Mouse (Mus musculus) stomach, embryonic 16.5 days (tissue): ENCODE results near the gene Mfge8. TPM values are rescaled to one million over a fixed set of nuclear protein-coding genes. Genes with fewer than 3 reads are reported as not detected.

Experiments
- polyA plus RNA-seq: library from polyadenylated mRNA; unstranded; fragments of >200 nt; fragmentation: Nextera tagmentation; extraction: Ambion mirVana; gene quantifications from 2 replicates; pipeline ENCODE4 v1.2.1, GENCODE M21; 2015

The Mfge8 gene
- polyA plus RNA-seq, 1 experiment from 2014 or later: 252 TPM

Other genes starting within 250 kb of the Mfge8 start
- gene Isg20, start 235.6 kb downstream of the Mfge8 start, polyA plus RNA-seq: 22.4 and 24.3 TPM in 2 replicates
- gene Acan, start 95.6 kb downstream of the Mfge8 start, polyA plus RNA-seq: 0.45 and 0.58 TPM in 2 replicates
- gene Hapln3, start 18.0 kb downstream of the Mfge8 start, polyA plus RNA-seq: 2.4 and 2.5 TPM in 2 replicates
- 13.8 and 15.7 TPM in 2 replicates for gene Abhd2, start 124.1 kb upstream of the Mfge8 start, polyA plus RNA-seq
- gene Rlbp1, start 238.0 kb upstream of the Mfge8 start, polyA plus RNA-seq: 0.44 and 0.75 TPM in 2 replicates
- 8.5 and 9.0 TPM in 2 replicates for gene Fanci, start 242.9 kb upstream of the Mfge8 start, polyA plus RNA-seq